Mouse (Mus musculus): ENCODE measurements around the gene Msi1. TPM values are rescaled to one million over a fixed set of nuclear protein-coding genes. Genes with fewer than 3 reads are reported as not detected.

Msi1 gene
- polyA plus RNA-seq, 1 experiment = 0.90 TPM

- Histone ChIP-seq H3K79me2 (ENCODE audit: control insufficient read depth, insufficient read depth) (no peaks in the 10 kb centered on the region), H3K4me3 (ENCODE audit: insufficient read depth, poor library complexity, severe bottlenecking) (no peak overlapping the region), H3ac (ENCODE audit: control insufficient read depth, insufficient read length, low read depth) (no peak overlapping the region), H3K79me3 (ENCODE audit: low read depth) (no peaks in the 10 kb centered on the region), H3K27me3 (ENCODE audit: control insufficient read depth, insufficient read depth, insufficient read length) (peaks cover 52% of the 10 kb centered on the region), H3K36me3 (ENCODE audit: control insufficient read depth, insufficient read depth) (no peaks in the 10 kb centered on the region)
- TF ChIP-seq MYOD1 (IDR thresholded peaks at IDR 0.05; ENCODE audit: control insufficient read depth, insufficient read length, low read depth) = no peak
- TF ChIP-seq CEBPB (IDR thresholded peaks at IDR 0.05; ENCODE audit: low read depth) = no peak
- no peak for TF ChIP-seq CTCF (IDR thresholded peaks at IDR 0.05; ENCODE audit: control insufficient read depth, insufficient read depth, insufficient read length)
- no peak for TF ChIP-seq USF1 (IDR thresholded peaks at IDR 0.05; ENCODE audit: low read depth)
- TF ChIP-seq MAX (IDR thresholded peaks at IDR 0.05) = no peak
Measured at GRCm38 (mm10) chr5:115397839-115398780, 31.3 kb upstream of the Msi1 start.

- TF ChIP-seq MAX (IDR thresholded peaks at IDR 0.05) (no peak), MYOD1 (IDR thresholded peaks at IDR 0.05; ENCODE audit: control insufficient read depth, insufficient read length, low read depth) (no peak), FOSL1 (IDR thresholded peaks at IDR 0.05; ENCODE audit: insufficient read depth, low read length, poor library complexity, severe bottlenecking) (no peak)
- Histone ChIP-seq H3K79me3 (ENCODE audit: low read depth) (no peaks in the 10 kb centered on the region), H3K36me3 (ENCODE audit: control insufficient read depth, insufficient read depth) (no peaks in the 10 kb centered on the region), H3K27me3 (ENCODE audit: control insufficient read depth, insufficient read depth, insufficient read length) (peaks cover 44% of the 10 kb centered on the region), H3K4me3 (ENCODE audit: insufficient read depth, poor library complexity, severe bottlenecking) (no peak overlapping the region), H3K79me2 (ENCODE audit: control insufficient read depth, insufficient read depth) (no peaks in the 10 kb centered on the region), H3ac (ENCODE audit: control insufficient read depth, insufficient read length, low read depth) (no peak overlapping the region)
Measured at GRCm38 (mm10) chr5:115402063-115402462, 27.3 kb upstream of the Msi1 start.

- TF ChIP-seq CEBPB (IDR thresholded peaks at IDR 0.05; ENCODE audit: low read depth) (no peak), MYOD1 (IDR thresholded peaks at IDR 0.05; ENCODE audit: control insufficient read depth, insufficient read length, low read depth) (no peak), MAX (IDR thresholded peaks at IDR 0.05) (no peak), CTCF (IDR thresholded peaks at IDR 0.05; ENCODE audit: control insufficient read depth, insufficient read depth, insufficient read length) (no peak), MYOG (IDR thresholded peaks at IDR 0.05; ENCODE audit: control insufficient read depth, extremely low read depth, insufficient read length) (no peak), USF1 (IDR thresholded peaks at IDR 0.05; ENCODE audit: low read depth) (no peak), FOSL1 (IDR thresholded peaks at IDR 0.05; ENCODE audit: insufficient read depth, low read length, poor library complexity, severe bottlenecking) (no peak)
- Histone ChIP-seq H3K4me3 (ENCODE audit: insufficient read depth, poor library complexity, severe bottlenecking) (no peak overlapping the region), H3K36me3 (ENCODE audit: control insufficient read depth, insufficient read depth) (no peaks in the 10 kb centered on the region), H3K79me2 (ENCODE audit: control insufficient read depth, insufficient read depth) (no peaks in the 10 kb centered on the region), H3ac (ENCODE audit: control insufficient read depth, insufficient read length, low read depth) (no peak overlapping the region), H3K79me3 (ENCODE audit: low read depth) (no peaks in the 10 kb centered on the region), H3K27me3 (ENCODE audit: control insufficient read depth, insufficient read depth, insufficient read length) (peaks cover 39% of the 10 kb centered on the region)
Measured at GRCm38 (mm10) chr5:115403436-115404140, 25.8 kb upstream of the Msi1 start.

- Histone ChIP-seq H3K27me3 (ENCODE audit: control insufficient read depth, insufficient read depth, insufficient read length) (peaks cover 36% of the 10 kb centered on the region), H3K79me2 (ENCODE audit: control insufficient read depth, insufficient read depth) (no peaks in the 10 kb centered on the region), H3K79me3 (ENCODE audit: low read depth) (no peaks in the 10 kb centered on the region), H3K4me3 (ENCODE audit: insufficient read depth, poor library complexity, severe bottlenecking) (no peak overlapping the region), H3ac (ENCODE audit: control insufficient read depth, insufficient read length, low read depth) (no peak overlapping the region), H3K36me3 (ENCODE audit: control insufficient read depth, insufficient read depth) (no peaks in the 10 kb centered on the region)
- no peak for TF ChIP-seq FOSL1 (IDR thresholded peaks at IDR 0.05; ENCODE audit: insufficient read depth, low read length, poor library complexity, severe bottlenecking)
- TF ChIP-seq MYOD1 (IDR thresholded peaks at IDR 0.05; ENCODE audit: control insufficient read depth, insufficient read length, low read depth) = no peak
- TF ChIP-seq MAX (IDR thresholded peaks at IDR 0.05) = no peak
- no peak for TF ChIP-seq MYOG (IDR thresholded peaks at IDR 0.05; ENCODE audit: control insufficient read depth, extremely low read depth, insufficient read length)
- no peak for TF ChIP-seq CTCF (IDR thresholded peaks at IDR 0.05; ENCODE audit: control insufficient read depth, insufficient read depth, insufficient read length)
- TF ChIP-seq USF1 (IDR thresholded peaks at IDR 0.05; ENCODE audit: low read depth) = no peak
- no peak for TF ChIP-seq CEBPB (IDR thresholded peaks at IDR 0.05; ENCODE audit: low read depth)
Measured at GRCm38 (mm10) chr5:115404241-115404794, 25.1 kb upstream of the Msi1 start.

GRCm38 (mm10) chr5:115405205-115405604 is 24.2 kb upstream of the Msi1 start:
- Histone ChIP-seq H3K27me3 (ENCODE audit: control insufficient read depth, insufficient read depth, insufficient read length) (peaks cover 38% of the 10 kb centered on the region), H3K79me2 (ENCODE audit: control insufficient read depth, insufficient read depth) (no peaks in the 10 kb centered on the region), H3K36me3 (ENCODE audit: control insufficient read depth, insufficient read depth) (no peaks in the 10 kb centered on the region), H3K4me3 (ENCODE audit: insufficient read depth, poor library complexity, severe bottlenecking) (no peak overlapping the region), H3ac (ENCODE audit: control insufficient read depth, insufficient read length, low read depth) (no peak overlapping the region), H3K79me3 (ENCODE audit: low read depth) (no peaks in the 10 kb centered on the region)
- TF ChIP-seq MYOD1 (IDR thresholded peaks at IDR 0.05; ENCODE audit: control insufficient read depth, insufficient read length, low read depth) (no peak), FOSL1 (IDR thresholded peaks at IDR 0.05; ENCODE audit: insufficient read depth, low read length, poor library complexity, severe bottlenecking) (no peak), MAX (IDR thresholded peaks at IDR 0.05) (no peak), CTCF (IDR thresholded peaks at IDR 0.05; ENCODE audit: control insufficient read depth, insufficient read depth, insufficient read length) (no peak), CEBPB (IDR thresholded peaks at IDR 0.05; ENCODE audit: low read depth) (no peak), MYOG (IDR thresholded peaks at IDR 0.05; ENCODE audit: control insufficient read depth, extremely low read depth, insufficient read length) (no peak), USF1 (IDR thresholded peaks at IDR 0.05; ENCODE audit: low read depth) (no peak)
